Mouse (Mus musculus): ENCODE measurements around the gene Gm28729. TPM values are rescaled to one million over a fixed set of nuclear protein-coding genes. Genes with fewer than 3 reads are reported as not detected.
"Not testable (repeated sequence)": the region's sequence is repeated elsewhere in the genome, so short reads cannot be mapped to it uniquely, and the experiment has no call there.

Gene Gm28729
- polyA plus RNA-seq, 1 experiment from 2014 or later = not detected

DNA sequence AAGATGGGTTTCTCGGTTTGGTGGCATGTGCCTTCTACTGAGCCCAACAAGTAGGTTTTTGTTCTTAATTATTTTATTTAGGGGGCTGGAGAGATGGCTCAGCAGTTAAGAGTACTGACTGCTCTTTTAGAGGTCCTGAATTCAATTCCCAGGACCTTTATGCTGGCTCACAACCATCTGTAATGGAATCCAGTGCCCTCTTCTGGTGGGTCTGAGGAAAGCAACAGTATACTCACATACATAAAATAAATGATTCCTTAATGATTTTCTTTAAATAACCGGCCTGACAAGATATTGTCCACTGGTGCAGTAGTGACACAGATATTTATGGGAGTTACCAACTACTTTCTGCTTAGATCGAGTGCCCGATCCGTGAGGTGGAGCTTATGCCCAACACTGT lies 1.9 kb downstream of the Gm28729 start:
- DNase-seq (ENCODE audit: low spot score) = no peak

DNA sequence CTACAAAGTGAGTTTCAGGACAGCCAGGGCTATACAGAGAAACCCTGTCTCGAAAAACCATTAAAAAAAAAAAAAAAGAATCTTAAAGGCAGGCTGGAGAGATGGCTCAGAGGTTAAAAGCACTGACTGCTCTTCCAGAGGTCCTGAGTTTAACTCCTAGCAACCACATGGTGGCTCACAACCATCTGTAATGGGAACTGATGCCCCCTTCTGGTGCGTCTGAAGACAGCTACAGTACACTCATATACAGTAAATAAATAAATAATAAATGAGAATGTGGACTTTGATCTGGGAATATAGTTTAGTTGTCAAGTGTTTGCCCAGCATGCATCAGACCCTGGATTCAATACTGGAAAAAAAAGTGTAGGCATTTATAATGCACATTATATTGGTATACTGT lies 3.5 kb downstream of the Gm28729 start:
- DNase-seq (ENCODE audit: low spot score) = not testable (repeated sequence)

DNA sequence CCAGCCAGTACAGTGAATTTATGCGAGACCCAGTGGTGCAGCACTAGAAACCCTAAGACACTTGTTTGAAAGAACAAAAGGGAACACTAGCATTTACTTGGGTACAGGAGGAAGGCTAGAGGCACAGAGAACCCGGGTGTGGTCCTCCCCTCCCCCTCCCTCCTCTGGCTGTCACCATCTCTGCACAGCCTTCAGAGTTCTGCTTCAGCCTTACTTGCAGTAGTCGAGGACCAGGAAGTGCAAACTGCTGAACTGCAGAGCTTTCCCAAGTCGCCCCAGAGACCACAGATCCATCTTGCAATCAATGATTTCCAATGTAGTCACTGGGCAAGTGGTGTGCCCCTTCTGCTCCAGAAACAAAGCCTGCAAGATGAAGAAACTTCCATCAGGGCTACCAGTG lies 7.6 kb downstream of the Gm28729 start:
- DNase-seq (ENCODE audit: low spot score) = peak; percentile 17

DNA sequence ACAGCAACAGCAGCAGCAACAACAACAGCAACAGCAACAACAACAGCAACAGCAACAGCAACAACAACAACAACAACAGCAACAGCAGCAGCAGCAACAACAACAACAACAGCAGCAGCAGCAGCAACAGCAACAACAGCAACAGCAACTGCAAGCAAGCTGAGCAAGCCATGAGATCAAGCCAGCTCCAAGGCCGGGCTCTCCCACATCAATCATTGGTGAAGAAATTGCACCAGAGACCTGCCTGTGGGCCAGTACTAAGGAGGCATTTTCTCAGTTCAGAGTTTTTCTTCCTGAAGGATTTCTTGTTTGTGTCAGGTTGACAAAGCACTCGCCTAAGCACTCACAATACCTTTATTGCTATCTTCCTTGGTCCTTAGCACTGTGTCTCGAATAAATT lies 8.3 kb downstream of the Gm28729 start:
- DNase-seq (ENCODE audit: low spot score) = no peak

DNA sequence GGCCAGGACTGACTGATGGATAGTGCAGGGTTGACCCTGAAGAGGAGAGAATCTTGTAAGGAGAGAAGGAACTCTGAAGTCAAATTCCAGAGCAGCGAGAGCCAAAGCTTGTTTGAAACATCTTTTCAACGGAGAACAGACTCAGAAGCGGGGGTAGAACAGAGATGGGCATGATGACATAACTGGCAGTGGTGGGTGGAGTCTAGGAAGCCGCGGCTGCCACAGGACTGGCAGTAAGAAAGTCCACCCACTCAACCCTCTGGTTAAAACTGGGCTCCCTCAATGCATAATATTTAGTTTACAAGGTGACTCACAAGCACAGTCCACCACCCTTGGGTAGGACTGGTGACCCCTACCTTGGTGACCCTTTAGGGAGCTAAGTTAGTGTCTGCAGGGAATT lies 9.3 kb downstream of the Gm28729 start:
- no peak for DNase-seq (ENCODE audit: low spot score)

DNA sequence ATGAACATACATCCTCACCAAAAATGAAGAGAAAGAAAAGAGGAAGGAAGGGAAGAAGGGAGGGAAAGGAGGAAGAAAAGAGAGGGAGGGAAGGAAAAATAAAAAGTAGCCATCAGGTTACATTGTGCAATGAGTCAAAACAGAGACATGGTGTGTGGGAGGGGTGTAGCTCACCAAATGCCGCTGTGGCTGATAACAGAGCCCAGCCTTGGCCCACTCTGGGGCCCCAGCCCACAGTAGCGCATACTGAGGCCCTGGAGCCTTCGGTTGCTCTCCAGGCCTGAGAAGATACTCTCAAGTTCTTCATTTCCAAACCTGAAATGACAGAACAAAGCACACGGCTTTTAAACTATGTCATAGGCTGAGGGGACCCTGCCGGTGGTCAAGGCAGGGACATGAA lies 10.8 kb downstream of the Gm28729 start:
- no peak for DNase-seq (ENCODE audit: low spot score)

DNA sequence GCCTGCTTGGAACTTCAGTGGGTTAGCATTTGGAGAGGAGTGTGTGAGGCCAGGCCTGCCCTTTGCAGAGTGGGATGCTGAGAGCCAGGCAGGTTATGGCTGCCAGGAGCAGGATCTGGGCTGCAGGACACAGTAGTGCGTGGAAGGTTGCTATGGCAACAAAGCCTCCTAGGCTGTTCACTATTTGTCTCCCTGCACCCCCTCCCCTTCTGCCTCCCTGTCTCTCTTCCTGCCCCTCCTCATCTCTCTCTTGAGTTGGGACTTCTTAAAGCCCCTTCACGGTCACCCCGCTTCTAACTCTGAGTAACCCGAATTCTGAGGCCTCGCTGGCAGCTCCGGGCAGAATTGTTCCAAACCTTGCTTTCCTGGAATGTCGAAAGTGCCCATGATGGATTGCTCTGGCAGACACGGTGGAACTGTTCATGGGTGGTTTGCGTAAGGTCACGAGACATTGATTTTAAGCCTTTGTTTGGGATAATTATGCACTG lies 19.0 kb downstream of the Gm28729 start:
- no peak for DNase-seq (ENCODE audit: low spot score)

DNA sequence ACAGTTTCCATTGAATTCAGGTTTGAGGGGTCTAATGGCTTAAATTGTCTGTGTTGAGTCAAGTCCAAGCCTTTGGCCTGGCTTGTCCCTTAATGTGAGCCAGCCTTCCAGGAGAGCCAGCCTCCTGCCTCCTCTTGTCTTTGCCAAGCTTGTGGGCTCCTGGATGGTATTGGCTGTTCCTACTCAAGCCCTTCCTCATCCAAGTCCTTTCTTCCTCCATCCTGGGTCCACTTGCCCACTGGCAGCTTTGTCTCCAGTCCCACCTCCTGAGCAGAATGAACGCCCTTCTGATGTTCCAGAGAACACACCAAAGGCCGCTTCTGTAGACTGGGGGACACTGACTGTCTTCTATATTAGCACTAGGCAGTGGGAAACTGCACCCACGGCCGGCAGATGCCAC lies 19.9 kb downstream of the Gm28729 start:
- DNase-seq (ENCODE audit: low spot score) = no peak

DNA sequence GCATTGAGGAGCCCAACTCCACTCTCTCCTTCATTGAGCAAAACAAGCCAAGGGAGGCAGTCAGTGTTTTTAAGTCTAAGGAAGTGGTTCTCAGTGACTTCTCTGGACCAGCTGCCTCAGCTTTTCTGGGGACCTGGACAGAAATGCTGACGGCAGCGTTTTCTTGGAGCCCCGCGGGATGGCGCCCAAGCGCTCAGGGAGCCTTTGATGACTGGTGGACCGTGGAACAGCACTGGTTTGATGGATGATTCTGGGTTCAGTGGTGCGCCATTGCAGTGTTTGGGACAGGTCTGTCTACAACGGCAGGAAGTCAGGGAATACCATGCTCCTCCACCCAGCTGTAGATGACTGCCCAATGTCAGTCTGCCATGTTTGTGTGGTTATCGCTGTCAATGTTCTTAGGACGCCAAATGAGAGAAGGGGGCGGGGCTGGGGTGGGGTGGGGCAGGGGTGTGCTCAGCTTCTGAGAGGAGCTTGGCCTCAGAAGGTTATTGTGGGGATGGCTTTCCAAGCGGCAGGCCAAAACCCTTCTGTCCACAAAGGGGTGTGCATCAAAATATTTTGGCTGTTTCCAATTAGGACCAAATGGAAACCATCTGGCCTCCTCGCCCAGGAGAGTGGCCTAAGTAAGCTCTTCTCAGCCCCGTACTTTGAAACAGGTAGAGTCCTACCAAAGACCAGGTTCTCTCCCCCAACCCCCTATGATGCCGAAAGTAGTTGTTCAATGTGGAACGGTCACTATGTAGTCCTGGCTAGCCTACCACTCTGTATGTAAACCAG lies 20.8 kb downstream of the Gm28729 start:
- no peak for DNase-seq (ENCODE audit: low spot score)

DNA sequence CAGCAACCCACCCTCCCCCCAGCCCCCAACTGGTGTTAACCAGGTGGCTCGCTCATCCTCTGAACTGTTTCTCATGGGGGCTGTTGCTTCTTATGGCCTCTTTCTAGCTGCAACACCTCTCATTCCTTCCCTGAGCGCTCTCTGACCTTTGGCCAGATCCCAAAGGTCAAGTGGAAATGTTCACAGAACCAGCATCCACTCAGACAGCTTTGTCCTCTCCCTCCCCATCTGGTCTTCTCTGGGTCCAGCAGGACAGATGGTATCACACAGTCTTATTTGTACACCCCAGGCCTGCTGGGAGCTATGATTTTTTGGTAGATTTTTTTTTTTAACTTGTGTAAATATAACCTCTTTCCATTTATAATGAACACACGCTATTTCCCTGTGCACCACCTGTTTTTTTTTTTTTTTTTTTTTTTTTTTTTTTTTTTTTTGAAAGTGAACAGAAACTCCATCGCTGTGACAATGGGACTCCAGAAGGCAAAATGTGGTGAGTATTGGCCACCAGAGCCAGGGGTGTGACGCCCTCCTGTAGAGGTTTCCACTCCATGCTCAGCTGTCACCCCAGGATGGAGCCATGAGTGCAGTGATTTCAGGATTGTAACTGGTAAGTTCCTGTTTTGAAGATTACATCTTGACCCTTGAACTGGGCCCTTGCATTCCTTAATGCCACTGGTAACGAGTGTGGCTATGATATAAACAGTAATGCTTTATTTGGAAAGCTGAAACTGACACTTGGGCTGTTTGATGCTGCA lies 22.0 kb downstream of the Gm28729 start:
- no peak for DNase-seq (ENCODE audit: low spot score)

DNA sequence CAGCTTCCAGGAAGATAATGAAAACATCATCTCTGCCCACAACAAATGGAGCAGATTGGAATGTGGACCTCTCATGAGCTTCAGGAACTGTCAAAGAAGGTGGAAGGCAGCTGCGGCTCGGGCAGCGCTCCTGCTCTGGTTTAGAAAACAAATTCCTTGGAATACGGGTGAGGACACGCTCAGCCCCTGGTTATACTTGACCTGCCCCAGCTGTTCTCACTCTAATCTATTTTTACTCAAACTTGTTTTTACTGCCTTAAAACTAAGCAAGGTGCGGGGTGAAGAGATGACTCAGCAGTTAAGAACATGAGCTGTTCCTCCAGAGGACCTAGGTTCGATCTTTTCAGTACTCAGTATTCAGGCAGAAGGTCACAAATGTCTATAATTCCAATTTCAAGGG lies 23.8 kb downstream of the Gm28729 start:
- DNase-seq (ENCODE audit: low spot score) = no peak

DNA sequence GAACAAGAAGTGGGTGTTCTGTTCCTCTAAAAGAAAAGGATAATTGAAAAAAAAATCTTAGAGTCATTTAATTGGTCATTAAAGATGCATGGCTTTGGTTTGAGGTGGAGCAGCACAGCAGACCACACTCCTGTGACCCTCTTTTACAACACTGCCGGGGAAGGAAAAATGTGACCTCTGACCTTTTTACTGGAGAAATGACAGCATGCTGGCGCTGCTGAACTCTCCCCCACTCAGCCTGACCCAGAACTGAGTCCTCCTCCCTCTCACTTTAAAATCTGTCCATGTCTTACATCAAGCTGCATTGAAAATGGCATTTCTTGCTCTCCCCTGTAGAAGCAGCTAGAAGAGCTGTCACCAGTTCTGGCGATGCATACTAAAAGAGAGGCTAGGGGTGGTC lies 31.9 kb downstream of the Gm28729 start:
- no peak for DNase-seq (ENCODE audit: low spot score)

DNA sequence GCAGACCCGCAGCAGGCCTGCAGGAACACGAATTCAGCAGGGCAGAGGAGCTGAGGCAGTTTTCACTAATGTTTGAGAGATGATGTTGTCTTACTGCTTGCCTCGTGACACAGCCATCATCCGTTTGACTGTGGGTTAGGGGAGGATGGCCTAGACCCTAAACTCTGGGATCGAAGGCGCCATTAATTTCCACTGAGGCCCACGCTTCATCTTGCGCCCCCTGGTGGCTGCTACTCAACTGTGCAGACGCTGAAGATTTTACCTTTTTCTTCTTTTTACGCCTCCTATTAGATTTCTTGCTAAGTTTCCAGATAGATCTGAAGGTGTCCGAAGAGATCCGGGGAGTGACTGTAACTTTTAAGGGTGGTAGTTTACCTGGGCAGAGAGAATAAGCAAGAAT lies 33.3 kb downstream of the Gm28729 start:
- peak; percentile 62 for DNase-seq (ENCODE audit: low spot score)

DNA sequence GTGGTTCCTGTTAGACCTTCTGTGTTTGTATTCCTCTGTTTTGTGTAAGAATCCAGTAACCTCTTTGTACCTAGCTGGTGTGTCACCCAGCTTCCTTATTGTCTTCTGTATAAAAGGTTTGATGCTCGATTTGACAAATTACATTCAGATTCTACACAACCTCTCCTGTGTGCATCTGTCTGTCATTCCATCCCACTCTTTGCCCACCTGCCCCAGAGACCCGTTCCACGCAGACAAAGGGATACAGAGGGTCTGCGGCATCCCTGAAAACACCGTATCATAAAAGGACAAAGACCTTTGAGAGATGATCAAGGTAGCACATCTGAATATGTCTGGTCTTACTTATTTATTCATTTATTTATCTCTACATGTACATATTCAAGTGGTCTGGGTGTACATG lies 37.2 kb downstream of the Gm28729 start:
- DNase-seq (ENCODE audit: low spot score) = not testable (repeated sequence)

DNA sequence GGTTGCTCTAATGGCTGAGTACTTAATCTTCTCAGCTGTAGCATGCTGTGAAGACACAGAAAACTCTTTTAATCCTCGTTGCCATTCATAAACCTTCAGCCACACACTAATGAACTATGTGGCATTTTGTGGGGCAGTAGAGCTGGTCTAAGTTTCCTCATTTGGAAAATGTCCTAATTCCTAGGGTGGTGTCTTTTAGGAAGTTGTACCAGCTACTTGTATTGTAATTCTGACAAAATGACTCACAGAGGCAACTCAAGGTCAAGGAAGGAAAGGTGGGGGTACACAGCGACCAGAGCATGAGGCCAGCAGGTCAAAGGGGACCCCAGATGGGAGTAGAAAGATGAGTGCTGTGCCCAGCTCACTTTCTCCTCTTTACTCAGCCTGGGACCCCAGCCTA lies 41.4 kb downstream of the Gm28729 start:
- DNase-seq (ENCODE audit: low spot score) = no peak

DNA sequence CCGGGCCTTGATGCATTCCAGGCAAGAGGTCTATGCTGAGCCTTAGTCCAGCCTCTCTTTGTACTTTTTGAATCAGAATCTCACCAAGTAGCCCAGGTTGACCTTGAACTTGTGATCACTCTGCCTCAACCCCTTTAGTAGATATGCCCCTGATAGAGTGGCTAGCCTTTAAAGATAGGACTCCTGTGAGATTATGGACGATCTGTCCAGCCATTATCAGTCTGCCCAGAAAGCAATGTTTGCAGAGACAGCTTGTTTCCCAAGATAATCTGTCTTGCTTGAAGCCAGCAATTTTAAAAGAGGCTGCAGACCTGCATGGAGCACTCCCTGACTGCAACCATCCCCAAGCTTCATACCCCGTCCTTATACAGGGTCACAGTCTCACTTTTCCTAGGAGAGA lies 42.0 kb downstream of the Gm28729 start:
- DNase-seq (ENCODE audit: low spot score) = no peak

DNA sequence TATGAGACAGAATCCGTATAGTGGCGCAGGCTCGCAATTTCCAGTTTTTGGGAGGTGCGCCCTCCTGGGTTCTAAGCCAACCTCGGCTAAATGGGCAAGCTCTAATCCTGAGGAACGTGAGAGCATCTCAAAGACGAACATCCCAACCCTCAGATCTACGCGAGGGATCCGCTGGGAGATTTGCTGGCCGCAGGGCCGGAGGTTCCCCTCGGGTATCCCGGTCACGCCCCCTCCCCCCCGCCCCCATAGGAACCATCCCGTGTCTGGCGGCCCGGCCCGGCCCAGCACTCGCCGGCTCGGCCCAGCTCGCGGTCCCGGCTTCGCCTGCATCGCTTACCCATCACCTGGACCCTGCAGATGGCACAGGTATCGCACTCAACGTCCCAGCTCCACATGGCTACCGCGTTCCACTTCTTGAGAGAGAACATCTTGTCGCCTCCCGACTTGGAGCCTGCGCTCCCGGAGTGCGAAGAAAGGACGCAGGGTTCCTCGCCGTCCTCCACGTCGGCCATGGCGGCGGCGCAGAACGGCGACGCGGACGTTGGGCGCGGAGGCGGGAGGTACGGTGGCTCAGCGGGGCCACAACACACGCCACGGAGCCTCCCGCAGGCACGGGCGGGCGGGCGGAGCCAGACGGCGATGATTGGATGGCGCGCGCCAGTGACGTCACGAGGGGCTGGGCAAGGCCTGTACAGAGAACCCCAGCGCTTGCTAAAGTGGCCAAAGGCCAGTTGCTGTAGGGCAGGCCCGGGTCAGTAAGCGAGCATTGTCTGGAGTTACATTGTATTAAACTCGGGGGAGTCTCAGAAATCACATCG lies 46.8 kb downstream of the Gm28729 start, which contains the start of gene Rnf7:
Gene Rnf7 (minus strand): TSS at position 605 of the 818 bp plus-strand sequence.
- DNase-seq (ENCODE audit: low spot score) = peak; percentile 97

DNA sequence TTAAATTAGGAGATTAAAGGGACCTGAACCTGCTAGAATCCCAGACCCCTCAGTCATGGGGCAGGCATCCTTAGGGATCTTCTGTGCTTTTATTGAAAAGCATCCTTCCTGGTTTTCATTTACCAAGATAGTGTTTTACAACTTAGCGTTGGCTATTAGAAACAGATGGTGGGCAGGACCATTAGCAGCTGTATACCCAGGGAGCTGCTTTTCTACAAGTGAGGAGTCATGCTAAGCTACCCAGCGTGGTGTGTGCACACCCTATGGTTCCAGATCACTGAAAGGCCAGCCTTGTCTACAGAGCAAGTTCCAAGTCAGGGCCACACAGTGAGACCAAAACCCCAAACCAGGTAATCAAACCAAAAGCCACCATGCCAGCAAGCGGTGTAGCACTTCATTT lies 52.7 kb downstream of the Gm28729 start:
- DNase-seq (ENCODE audit: low spot score) = no peak

DNA sequence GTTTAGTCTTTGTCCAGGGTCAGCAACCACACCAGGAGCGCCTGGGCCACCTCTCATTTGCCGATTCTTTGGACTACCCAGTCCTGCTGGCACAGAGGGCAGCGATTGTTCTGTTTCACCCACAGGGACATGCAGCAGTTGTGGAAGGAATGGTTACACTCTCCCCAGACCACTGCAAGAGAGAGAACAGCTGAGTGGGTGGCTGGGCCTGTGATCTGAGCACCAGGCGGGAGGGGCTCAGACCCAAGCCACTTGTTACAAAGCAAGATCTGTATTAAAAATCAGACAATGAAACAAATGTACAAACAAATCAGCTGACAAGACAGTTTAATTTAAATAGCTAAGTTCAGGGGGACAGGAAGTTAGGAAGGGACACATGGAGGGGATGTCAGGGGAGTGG lies 53.4 kb downstream of the Gm28729 start:
- not testable (repeated sequence) for DNase-seq (ENCODE audit: low spot score)

DNA sequence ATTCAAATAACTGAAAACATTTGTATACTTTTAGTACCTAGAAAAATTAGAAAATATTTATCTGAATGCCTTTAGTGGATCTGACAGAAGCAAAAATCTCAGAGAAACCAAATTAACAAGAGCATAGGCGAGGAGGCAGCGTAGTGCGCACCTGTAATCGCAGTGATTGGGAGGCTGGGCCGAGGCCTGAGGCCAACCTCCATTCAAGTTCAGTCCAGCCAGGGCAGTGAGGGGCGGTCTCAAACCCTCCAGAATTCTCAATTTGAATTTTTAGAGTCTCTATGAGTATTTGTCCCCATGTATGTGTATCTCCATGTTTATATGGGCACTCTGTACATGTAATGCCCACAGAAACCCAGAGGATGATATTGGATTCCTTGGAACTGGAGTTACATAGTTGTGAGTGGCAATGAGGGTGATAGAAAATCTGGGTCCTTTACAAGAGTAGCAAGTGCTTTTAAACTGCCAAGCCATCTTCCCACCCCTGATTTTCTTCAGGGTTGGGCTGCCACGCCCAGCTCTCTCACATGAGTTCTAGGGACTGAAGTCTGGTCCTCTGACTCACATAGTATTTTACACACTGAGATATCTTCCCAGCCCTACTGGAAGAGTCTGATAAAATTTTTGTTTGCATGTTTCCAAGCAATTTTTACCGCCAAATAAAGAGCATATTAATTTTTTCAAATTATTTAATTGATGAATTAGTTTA lies 54.6 kb downstream of the Gm28729 start:
- DNase-seq (ENCODE audit: low spot score) = no peak

Measured in thymus, postnatal 0 days (tissue).